Mouse (Mus musculus) CH12.LX (cell line): ENCODE data around the gene Lcn10. TPM values are rescaled to one million over a fixed set of nuclear protein-coding genes. Genes with fewer than 3 reads are reported as not detected.

ENCODE experiments used
- DNase-seq: peaks from one replicate; pipeline ENCODE4 v3.0.0-alpha.2; 2013; ENCODE audit errors: extremely low read depth
- H3K27ac ChIP-seq: 2 replicates; pipeline ENCODE4 v1.5.1; 2012; ENCODE audit warnings: low read depth, mild to moderate bottlenecking, control low read depth, moderate library complexity; ENCODE audit not compliant: insufficient read depth
- H3K27me3 ChIP-seq: replicated peaks from 2 replicates; pipeline ENCODE3; 2012; ENCODE audit warnings: inconsistent platforms
- H3K36me3 ChIP-seq, 2 experiments: replicated peaks in 1 of 2; 2 replicates each; pipeline versions ENCODE3 to v1.6.1; 2012; ENCODE audit warnings: inconsistent platforms in 1 of 2, low read length in 1 of 2, mild to moderate bottlenecking in 1 of 2, mixed read lengths in 1 of 2, moderate library complexity in 1 of 2; ENCODE audit not compliant: control insufficient read depth in 1 of 2, insufficient read depth in 1 of 2
- H3K4me1 ChIP-seq, 2 experiments: 2 replicates each; pipeline ENCODE4 v1.6.1; 2012; ENCODE audit warnings: inconsistent platforms in 1 of 2, moderate library complexity in 1 of 2; ENCODE audit not compliant: insufficient read depth in 2 of 2, control insufficient read depth in 1 of 2
- H3K4me2 ChIP-seq: 2 replicates; pipeline ENCODE4 v1.6.1; 2012; ENCODE audit warnings: low read depth, mild to moderate bottlenecking, control low read depth; ENCODE audit not compliant: poor library complexity, insufficient read depth, severe bottlenecking
- H3K4me3 ChIP-seq, 3 experiments: fragments of 150-350 bp in 1 of 3; sonication (generic) in 1 of 3; replicated peaks in 1 of 3; 2 replicates each; pipeline versions ENCODE3 to v1.5.1; 2011 to 2012; ENCODE audit warnings: low read depth in 2 of 3, low read length in 2 of 3, mild to moderate bottlenecking in 2 of 3, moderate library complexity in 2 of 3, control low read depth in 1 of 3, improper control_type of control experiment in 1 of 3, inconsistent platforms in 1 of 3, mixed read lengths in 1 of 3; ENCODE audit not compliant: poor library complexity in 1 of 3
- H3K79me2 ChIP-seq: replicated peaks from 2 replicates; pipeline ENCODE4 v1.6.1; 2012; ENCODE audit warnings: mild to moderate bottlenecking, moderate library complexity; ENCODE audit not compliant: control insufficient read depth, poor library complexity, insufficient read depth, severe bottlenecking; ENCODE audit errors: extremely low read depth
- H3K9ac ChIP-seq: 2 replicates; pipeline ENCODE4 v1.6.1; 2012; ENCODE audit warnings: low read depth, mild to moderate bottlenecking, control low read depth, moderate library complexity; ENCODE audit not compliant: insufficient read depth
- H3K9me3 ChIP-seq: replicated peaks from 2 replicates; pipeline ENCODE3; 2012; ENCODE audit warnings: low read length, inconsistent platforms, mixed read lengths
- CHD2 ChIP-seq: IDR thresholded peaks from 2 replicates; pipeline ENCODE4 v1.6.1; 2011; ENCODE audit warnings: low read length, improper control_type of control experiment
- ELF1 ChIP-seq: IDR thresholded peaks from 2 replicates; pipeline ENCODE4 v1.6.1; 2014; ENCODE audit warnings: low read depth, mild to moderate bottlenecking, inconsistent platforms, low read length, improper control_type of control experiment
- EP300 ChIP-seq: IDR thresholded peaks from 2 replicates; pipeline ENCODE4 v1.6.1; 2011; ENCODE audit warnings: low read length, improper control_type of control experiment
- ETS1 ChIP-seq: conservative IDR thresholded peaks from 2 replicates; pipeline ENCODE4 v1.6.1; 2012; ENCODE audit warnings: low read depth, mild to moderate bottlenecking, inconsistent platforms, low read length, improper control_type of control experiment, moderate library complexity
- GABPA ChIP-seq: IDR thresholded peaks from 2 replicates; pipeline ENCODE4 v1.6.1; 2012; ENCODE audit warnings: low read depth, low read length, improper control_type of control experiment, inconsistent platforms; ENCODE audit not compliant: insufficient replicate concordance
- HCFC1 ChIP-seq: IDR thresholded peaks from 2 replicates; pipeline ENCODE4 v1.6.1; 2012; ENCODE audit warnings: low read depth, mild to moderate bottlenecking, inconsistent platforms, low read length, improper control_type of control experiment
- JUN ChIP-seq: IDR thresholded peaks from 2 replicates; pipeline ENCODE4 v1.6.1; 2011; ENCODE audit warnings: low read depth, mild to moderate bottlenecking, low read length, improper control_type of control experiment, moderate library complexity; ENCODE audit not compliant: insufficient read depth
- JUND ChIP-seq: conservative IDR thresholded peaks from 2 replicates; pipeline ENCODE4 v1.6.1; 2011; ENCODE audit warnings: low read depth, low read length, improper control_type of control experiment
- KAT2A ChIP-seq: IDR thresholded peaks from 2 replicates; pipeline ENCODE4 v1.6.1; 2012; ENCODE audit warnings: low read length, improper control_type of control experiment, inconsistent platforms; ENCODE audit not compliant: insufficient replicate concordance
- MXI1 ChIP-seq: IDR thresholded peaks from 2 replicates; pipeline ENCODE4 v1.6.1; 2011; ENCODE audit warnings: mild to moderate bottlenecking, low read depth, low read length, improper control_type of control experiment
- MYC ChIP-seq: IDR thresholded peaks from 2 replicates; pipeline ENCODE4 v1.6.1; 2011; ENCODE audit warnings: low read depth, mild to moderate bottlenecking, improper control_type of control experiment, low read length
- NELFE ChIP-seq: IDR thresholded peaks from 2 replicates; pipeline ENCODE4 v1.6.1; 2011; ENCODE audit warnings: low read depth, low read length, improper control_type of control experiment
- NRF1 ChIP-seq: IDR thresholded peaks from 2 replicates; pipeline ENCODE4 v1.6.1; 2014; ENCODE audit warnings: low read depth, mild to moderate bottlenecking, inconsistent platforms, low read length, improper control_type of control experiment, moderate library complexity
- POLR2A ChIP-seq: IDR thresholded peaks from 2 replicates; pipeline ENCODE4 v1.6.1; 2011; ENCODE audit warnings: low read depth, mild to moderate bottlenecking, improper control_type of control experiment, low read length
- RAD21 ChIP-seq: IDR thresholded peaks from 2 replicates; pipeline ENCODE4 v1.6.1; 2011; ENCODE audit warnings: low read depth, mild to moderate bottlenecking, low read length, improper control_type of control experiment, moderate library complexity
- RCOR1 ChIP-seq: conservative IDR thresholded peaks from 2 replicates; pipeline ENCODE4 v1.6.1; 2012; ENCODE audit warnings: low read depth, mild to moderate bottlenecking, inconsistent platforms, low read length, improper control_type of control experiment
- SIN3A ChIP-seq: IDR thresholded peaks from 2 replicates; pipeline ENCODE4 v1.6.1; 2012; ENCODE audit warnings: low read length, improper control_type of control experiment, inconsistent platforms
- SMC3 ChIP-seq: IDR thresholded peaks from 2 replicates; pipeline ENCODE4 v1.6.1; 2011; ENCODE audit warnings: low read depth, low read length, improper control_type of control experiment
- TCF12 ChIP-seq: IDR thresholded peaks from 2 replicates; pipeline ENCODE4 v1.6.1; 2014; ENCODE audit warnings: low read depth, mild to moderate bottlenecking, inconsistent platforms, low read length, improper control_type of control experiment
- UBTF ChIP-seq: IDR thresholded peaks from 2 replicates; pipeline ENCODE4 v1.6.1; 2012; ENCODE audit warnings: low read depth, mild to moderate bottlenecking, inconsistent platforms, low read length, improper control_type of control experiment, moderate library complexity
- ZC3H11A ChIP-seq: IDR thresholded peaks from 2 replicates; pipeline ENCODE4 v1.6.1; 2012; ENCODE audit warnings: low read depth, mild to moderate bottlenecking, inconsistent platforms, low read length, improper control_type of control experiment
- ZMIZ1 ChIP-seq: IDR thresholded peaks from 2 replicates; pipeline ENCODE4 v1.6.1; 2012; ENCODE audit warnings: low read depth, mild to moderate bottlenecking, inconsistent platforms, low read length, improper control_type of control experiment
- dilution Hi-C: fragments of 300-500 bp; cut with MboI; formaldehyde crosslinking; loops from 2 replicates; pipeline ENCODE4 v1.14.3; 2020; ENCODE audit warnings: low sequenced_read_pairs; ENCODE audit not compliant: extremely low pct_unique_long_range_greater_than_20kb, extremely low pct_ligation_motif_present
- in situ Hi-C: fragments of 300-500 bp; cut with MboI; formaldehyde crosslinking; loops from 3 replicates; pipeline ENCODE4 v1.14.3; 2019; ENCODE audit warnings: low sequenced_read_pairs, low pct_ligation_motif_present, low pct_unique_long_range_greater_than_20kb, mixed read lengths
- polyA plus RNA-seq: library from polyadenylated mRNA; unstranded; fragments of >175 nt; gene quantifications from 2 replicates; pipeline ENCODE4 v1.2.1, GENCODE M21; 2012; ENCODE audit warnings: low read depth; ENCODE audit not compliant: insufficient read length
- total RNA-seq, 2 experiments: library from RNA; depleted of rRNA; stranded (reverse); fragments of 300-350 nt in 1 of 2; fragments of >200 nt in 1 of 2; gene quantifications; 2 replicates each; pipeline ENCODE4 v1.2.3; 2012 to 2014

Lcn10 gene
- total and polyA plus RNA-seq, 3 experiments = not detected

DNA sequence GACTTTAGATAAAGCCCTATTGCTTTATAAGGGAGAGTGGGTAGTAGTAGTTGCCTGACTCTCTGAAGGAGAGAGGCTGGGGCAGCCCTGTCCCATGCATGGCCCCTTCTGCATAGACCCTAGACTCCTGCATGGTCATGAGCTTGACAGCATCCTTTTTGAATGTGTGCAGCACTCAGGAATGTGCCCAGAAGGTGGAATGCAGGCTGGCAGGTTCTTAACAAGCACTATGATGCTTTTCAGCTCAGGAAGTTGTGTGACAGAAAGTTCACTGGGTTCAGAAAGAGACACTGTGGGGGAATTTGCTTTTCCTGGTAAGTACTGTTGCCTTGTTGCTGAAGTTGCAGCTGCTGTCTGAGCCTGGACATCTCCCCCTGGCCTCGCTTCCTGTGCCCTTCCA is 28.0 kb upstream of the Lcn10 start:
- H3K79me2 ChIP-seq = no peaks in the 10 kb centered on the region
- no peak for DNase-seq
- no peak overlapping the region for H3K4me3 ChIP-seq
- in situ Hi-C loops (no loop called here), dilution Hi-C loops (no loop called here)
- no peak overlapping the region for H3K27ac ChIP-seq
- H3K27me3 ChIP-seq = peaks cover 59% of the 10 kb centered on the region
- TF ChIP-seq POLR2A = no peak
- no peak for TF ChIP-seq RAD21
- TF ChIP-seq MXI1 = no peak
- no peak for TF ChIP-seq NRF1
- no peak for TF ChIP-seq ZMIZ1
- TF ChIP-seq TCF12 = no peak
- TF ChIP-seq GABPA = no peak
- no peak for TF ChIP-seq SIN3A
- no peak for TF ChIP-seq EP300
- no peak for TF ChIP-seq JUN
- TF ChIP-seq JUND = no peak
- no peak for TF ChIP-seq NELFE
- TF ChIP-seq HCFC1 = no peak
- no peak for TF ChIP-seq ETS1
- no peak for TF ChIP-seq CHD2
- TF ChIP-seq, all 38 proteins: peak for 0
- peaks cover 15 to 20% of the 10 kb centered on the region in 2 experiments; a peak in 3 of 4 replicates for H3K4me1 ChIP-seq
- no peak overlapping the region for H3K4me2 ChIP-seq
- H3K36me3 ChIP-seq = no peaks in the 10 kb centered on the region
- H3K9ac ChIP-seq = no peak overlapping the region
- no peaks in the 10 kb centered on the region for H3K9me3 ChIP-seq

DNA sequence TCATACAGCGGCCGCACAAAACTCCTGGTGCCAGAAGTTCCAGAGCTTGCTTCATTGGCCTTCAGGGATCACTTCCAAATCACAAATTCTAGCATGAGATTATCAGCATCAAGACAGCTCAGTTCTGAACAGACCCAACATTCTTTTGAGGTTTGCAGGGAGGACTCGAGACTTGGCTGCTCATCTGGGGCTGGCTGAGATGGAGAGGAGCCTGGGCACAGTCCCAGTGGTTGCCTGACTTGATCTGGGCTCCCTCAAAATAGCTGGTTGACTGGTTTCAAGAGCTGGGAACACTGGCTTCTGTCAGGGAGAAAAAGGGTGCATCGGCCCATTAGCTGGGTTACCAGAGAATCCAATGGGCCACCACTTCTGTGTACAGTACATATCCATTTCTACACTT is 25.8 kb upstream of the Lcn10 start:
- dilution Hi-C loops = no loop called here

More for the DNA sequence above, 25.8 kb upstream of the Lcn10 start:
- no peak overlapping the region for H3K27ac ChIP-seq
- H3K4me2 ChIP-seq = no peak overlapping the region
- DNase-seq = no peak
- in situ Hi-C loops = no loop called here
- H3K36me3 ChIP-seq = no peaks in the 10 kb centered on the region
- no peak overlapping the region for H3K9ac ChIP-seq
- H3K27me3 ChIP-seq = peaks cover 38% of the 10 kb centered on the region
- H3K79me2 ChIP-seq = no peaks in the 10 kb centered on the region
- H3K4me1 ChIP-seq = peaks cover 15 to 20% of the 10 kb centered on the region in 2 experiments; a peak in 3 of 4 replicates
- no peak overlapping the region for H3K4me3 ChIP-seq
- no peaks in the 10 kb centered on the region for H3K9me3 ChIP-seq
- TF ChIP-seq ELF1 = no peak
- TF ChIP-seq UBTF = no peak
- TF ChIP-seq CHD2 = no peak
- no peak for TF ChIP-seq KAT2A
- no peak for TF ChIP-seq ETS1
- TF ChIP-seq RCOR1 = no peak
- no peak for TF ChIP-seq SMC3
- TF ChIP-seq MYC = no peak
- TF ChIP-seq ZC3H11A = no peak
- TF ChIP-seq, all 38 proteins: peak for 0
